Mouse (Mus musculus) heart, adult 11 months (tissue): ENCODE results near the gene Zmynd12.
A peak's percentile ranks its signal among the peaks of the same experiment; 100 is the strongest.

Experiments
- DNase-seq: peaks from one replicate; pipeline ENCODE4 v3.0.0; 2022

Gene Zmynd12

DNA sequence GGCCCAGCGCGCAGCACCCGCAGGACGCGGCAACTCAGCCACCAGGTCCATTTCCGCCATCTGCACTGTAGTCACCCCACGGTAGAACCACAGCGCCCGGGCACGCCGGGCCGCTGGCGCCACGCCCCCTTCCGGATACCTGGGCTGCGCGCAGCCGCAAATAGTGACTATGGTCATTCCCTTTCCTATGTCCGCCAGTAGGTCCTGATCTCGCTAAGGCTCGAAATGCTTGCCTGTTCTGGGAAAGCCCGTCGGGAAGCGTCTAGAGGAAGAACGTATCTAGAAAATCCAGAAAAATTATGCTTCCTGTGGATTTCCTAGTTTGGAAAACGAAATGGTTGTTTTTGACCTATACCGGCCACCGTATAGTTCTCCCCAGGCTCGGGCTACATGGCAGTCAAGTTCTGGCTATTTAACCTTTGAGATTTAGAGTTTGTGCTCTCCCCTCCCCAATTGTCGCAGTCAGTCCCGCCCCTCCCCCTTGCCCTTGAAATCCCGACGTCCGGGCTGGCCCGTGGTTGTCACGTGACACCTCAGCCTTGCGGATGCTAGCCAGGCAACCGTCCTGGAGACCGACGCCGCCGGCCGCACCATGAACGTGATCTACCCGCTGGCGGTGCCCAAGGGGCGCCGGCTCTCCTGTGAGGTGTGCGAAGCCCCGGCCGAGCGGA lies at the start of gene Zmynd12, which contains the start of gene Ppcs:
Gene Zmynd12, plus strand, starts transcription at position 521 of the 671 bp plus-strand sequence.
Gene Ppcs, minus strand, starts transcription at position 127 of the 671 bp plus-strand sequence.
- DNase-seq = peak; percentile 99

DNA sequence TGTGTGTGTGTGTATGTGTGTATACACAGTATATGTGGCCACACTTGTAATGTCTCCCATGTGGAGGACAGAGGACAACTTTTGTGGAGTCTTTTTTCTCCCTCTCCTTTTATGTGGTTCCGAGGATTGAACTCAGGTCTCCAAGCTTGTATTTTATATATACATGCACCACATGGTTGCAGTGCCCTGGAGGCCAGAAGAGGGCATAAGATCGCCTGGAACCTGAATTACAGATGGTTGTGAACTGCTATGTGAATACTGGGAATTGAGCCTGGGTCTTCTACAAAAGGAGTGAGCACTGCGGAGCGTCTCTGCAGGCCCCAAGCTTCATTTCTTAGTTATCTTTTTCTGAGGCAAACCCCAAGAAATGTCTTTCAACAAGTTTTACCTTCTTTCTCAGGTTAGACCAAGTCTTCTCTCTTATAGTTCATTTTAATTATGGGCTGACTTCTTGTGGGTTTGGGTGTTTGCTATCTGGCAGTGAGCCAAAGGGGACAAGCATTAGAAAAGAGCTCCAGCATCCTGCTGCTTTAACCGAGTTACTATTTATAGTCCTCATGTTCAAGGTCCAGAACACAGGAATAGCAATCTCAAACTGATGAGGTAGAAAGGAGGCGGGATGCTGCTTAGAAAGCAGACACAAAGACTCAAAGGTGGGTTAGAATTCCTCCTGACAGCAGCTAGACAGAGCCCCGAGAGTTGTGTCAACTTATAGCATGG lies 41.0 kb upstream of the Zmynd12 start:
- peak; percentile 65 for DNase-seq

- DNase-seq = no peak
These were observed 33.4 kb upstream of the Zmynd12 start for GRCm38 (mm10) chr4:119389184-119389583.

DNA sequence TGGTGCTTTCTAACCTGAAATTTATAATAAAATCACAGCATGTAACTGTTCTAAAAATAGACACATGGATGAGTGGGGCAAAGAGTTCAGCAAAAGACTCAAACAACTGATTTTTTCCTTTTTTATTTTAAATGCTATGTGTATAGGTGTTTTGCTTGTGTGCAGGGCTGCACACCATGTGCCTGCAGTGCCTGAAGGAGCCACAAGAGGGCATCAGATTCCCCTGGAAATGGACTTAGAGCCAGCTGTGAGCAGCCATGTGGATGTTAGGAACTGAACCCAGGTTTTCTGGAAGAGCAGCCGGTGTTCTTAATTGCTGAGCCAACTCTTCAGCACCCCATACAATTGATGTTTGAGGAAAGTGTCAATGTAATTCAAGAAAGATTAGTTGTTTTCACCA lies 32.2 kb upstream of the Zmynd12 start:
- DNase-seq = no peak

DNA sequence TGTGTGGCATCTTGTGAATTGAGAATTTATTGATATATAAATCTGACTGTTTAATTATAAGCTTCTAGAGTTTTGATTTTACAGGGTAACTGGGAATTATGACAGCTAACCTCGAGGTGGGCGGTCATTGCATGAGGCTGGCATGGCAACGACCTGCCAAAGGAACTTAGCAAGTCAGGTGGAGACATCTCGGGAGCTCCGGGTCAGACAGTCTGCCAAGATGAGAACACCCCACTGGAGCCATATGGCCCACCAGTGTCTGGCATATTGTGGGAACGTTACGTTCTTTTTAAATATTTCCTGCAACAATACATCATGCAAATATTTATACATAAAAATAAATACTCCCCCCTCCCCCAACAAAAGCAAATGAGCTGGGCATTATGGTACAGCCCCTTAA lies 23.9 kb upstream of the Zmynd12 start:
- no peak for DNase-seq

DNA sequence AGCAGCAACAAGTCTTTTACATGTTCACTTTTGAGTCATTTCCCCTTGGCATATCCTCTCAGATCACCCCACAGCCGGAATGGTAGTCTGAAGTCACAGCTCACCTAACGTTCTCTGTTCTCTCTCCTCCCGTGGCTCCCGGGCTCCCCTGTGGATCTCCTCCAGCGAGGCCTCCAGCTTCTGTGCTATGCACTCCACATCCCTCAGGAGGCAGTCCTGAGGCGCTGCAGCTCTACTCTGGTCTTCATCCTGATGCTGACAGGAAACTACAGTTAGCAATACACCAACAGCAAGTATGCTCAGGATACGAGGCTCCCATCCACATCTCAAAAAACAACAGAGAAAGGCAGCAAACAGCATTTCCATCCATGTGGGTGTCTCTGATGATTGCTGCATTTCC lies 21.7 kb upstream of the Zmynd12 start:
- DNase-seq = no peak

DNA sequence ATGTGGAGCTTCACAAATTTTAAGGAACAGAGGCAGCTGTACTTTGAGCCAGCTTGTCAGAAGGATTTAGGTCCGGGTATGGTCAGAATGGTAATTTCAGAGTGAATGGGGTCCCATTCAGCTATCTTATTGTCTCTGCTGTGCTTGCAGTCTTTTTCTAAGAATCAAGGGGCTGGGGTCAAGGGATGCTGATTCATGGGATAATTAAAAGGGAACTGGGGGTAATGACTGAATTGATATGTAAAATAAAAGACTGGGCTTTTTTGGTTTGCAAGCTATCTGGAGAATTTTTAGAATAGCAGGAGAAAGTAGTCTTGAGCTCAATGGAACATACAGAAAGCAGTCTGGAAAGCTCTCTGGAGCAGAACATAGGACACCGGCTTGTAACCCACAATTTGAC lies 19.2 kb upstream of the Zmynd12 start:
- no peak for DNase-seq

DNA sequence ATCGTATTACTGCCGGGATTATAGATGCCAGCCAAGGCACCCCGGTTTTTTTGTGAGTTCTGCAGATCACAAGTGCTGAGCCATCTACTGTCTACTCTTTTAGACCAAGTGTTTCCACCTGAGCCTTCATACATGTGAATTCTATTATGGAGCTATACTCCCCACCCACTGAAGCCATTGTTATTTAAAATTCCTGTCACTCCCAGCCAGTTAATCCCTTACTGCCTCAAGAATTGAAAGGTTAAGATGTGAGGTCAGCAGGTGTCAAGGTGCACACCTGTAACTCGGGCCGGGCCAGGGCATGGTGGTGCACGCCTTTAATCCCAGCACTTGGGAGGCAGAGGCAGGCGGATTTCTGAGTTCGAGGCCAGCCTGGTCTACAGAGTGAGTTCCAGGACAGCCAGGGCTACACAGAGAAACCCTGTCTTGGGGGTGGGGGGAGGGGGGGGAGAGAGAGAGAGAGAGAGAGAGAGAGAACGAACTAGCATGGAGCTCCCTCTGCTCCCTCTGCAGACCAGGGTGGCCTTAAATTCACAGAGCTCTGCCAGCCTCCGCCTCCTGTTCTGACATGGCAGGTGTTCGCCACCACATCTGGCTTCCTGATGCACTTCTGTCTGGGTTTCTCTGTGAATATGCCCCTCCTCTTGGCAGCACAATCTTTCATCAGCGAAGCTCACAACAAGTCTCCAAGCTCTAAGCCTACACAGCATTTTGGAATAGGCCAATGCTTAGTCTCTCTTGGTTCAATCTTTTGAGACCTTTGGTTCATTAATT lies 10.6 kb upstream of the Zmynd12 start:
- peak; percentile 80 for DNase-seq

DNA sequence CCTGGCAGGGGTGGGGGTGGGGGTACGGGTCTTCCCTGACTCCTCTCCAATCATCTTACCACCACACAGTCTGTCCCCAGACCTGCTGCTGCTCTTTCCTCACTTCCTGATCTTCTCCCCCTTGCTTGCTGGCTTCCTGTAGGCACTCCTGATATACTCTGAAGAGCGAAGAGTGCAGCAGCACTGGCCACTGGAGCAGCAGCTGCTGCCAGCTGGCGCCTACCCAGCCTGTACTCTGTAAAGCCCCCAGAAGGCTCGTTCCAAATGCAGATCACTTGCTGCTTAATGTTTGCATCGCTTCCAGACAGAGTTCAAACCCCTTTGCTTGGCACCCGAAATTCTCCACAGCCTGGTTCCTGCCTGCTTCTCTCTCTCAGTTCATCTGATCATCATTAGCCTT lies 9.8 kb upstream of the Zmynd12 start:
- DNase-seq = peak; percentile 85

DNA sequence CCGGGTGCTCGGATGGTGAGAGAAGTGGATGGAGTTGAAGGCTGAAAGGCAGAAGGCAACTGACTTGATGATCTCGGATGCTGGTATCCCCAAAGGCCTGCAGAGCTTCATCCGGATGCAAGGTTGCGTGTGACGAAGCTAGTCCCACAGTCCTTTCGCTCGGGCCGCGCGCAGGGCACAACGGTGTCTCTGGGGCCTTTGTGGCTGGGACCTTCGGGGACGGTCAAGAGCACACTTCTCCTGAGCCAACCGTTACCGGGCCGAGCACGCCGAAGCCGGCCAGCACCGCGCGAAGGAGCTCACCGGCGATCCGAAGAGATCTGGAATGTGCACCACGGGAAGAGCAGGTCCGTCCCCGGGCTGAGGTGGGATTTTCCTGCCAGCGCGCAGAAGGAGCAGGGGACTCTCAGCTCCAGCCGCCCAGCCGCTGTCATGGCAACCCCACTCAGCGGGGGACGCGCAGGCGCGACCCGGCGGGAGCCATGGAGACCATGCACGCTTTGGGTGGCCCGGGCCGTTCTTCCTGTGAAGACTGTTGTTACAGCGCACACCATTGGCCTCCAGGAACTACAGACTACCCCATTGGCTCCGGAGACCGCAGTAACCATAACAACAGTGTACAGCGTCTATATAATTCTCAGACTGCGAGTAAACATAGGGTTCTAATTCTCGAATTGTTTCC lies 7.4 kb upstream of the Zmynd12 start, which contains the start of gene Ccdc30:
Gene Ccdc30, minus strand, starts transcription at position 450 of the 682 bp plus-strand sequence.
- peak; percentile 99 for DNase-seq

DNA sequence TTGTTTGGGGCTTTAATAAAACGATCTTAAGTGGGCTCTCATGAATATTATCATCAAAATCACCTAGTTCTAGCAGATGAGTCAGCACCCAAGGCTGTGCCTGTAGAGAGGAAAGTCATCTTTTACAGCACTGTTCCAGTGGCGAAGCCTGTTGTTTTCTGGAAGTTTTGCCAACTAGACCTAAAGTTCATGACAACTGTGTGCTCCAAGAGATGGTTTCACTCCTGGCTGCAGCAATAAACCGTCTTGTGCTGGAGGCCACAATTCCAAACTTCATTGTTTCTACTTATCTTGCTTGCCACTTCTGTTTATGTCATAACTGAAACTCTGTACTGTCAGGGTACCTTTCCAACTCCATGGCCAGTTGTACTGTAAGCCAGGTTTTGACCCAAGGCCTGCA lies 5.3 kb upstream of the Zmynd12 start:
- peak; percentile 71 for DNase-seq

GRCm38 (mm10) chr4:119417894-119418293 lies 4.7 kb upstream of the Zmynd12 start:
- DNase-seq = peak; percentile 25

GRCm38 (mm10) chr4:119421191-119421590 lies 1.4 kb upstream of the Zmynd12 start:
- no peak for DNase-seq

GRCm38 (mm10) chr4:119421921-119422293 lies 707 bp upstream of the Zmynd12 start:
- DNase-seq = no peak

DNA sequence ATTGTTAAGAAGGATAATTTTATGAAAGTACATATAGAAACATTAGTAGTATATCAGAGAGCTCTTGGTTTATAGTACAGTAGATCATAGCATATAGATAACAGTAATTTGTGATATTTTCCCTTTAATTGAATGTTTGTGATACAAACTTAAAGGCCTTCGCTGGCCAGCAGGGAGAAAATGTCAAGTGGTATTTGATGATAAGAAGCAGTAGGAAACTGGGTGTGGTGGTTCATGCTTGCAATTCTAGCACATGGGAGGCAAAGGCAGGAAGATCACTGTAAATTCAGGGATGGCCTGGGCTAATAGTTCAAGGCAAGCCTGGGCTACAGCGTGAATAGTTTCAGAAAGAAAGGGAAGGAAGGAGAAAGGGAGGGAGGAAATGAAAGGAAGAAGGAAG lies 2.5 kb downstream of the Zmynd12 start:
- no peak for DNase-seq

- DNase-seq = no peak
These were observed 3.0 kb downstream of the Zmynd12 start for GRCm38 (mm10) chr4:119425601-119426000.

DNA sequence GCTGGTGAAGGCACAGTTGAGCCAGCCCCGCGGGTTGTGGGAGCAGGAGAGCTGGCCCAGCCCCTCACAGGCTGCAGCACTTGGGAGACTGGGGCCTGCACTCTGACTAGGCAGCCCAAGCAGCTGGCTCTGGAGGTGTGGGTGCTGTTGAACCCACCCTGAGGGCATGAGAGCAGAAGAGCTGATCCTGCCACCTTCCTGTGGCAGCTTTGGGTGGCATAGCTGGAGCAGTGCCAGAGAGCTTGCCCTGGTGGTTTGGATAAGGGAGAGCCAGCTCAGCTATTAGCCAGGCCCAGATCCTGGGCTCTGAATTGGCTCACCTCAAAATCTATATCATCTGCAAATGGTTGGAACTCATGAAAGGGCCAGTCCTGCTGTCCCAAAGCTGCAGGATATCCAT lies 5.1 kb downstream of the Zmynd12 start:
- DNase-seq = no peak

DNA sequence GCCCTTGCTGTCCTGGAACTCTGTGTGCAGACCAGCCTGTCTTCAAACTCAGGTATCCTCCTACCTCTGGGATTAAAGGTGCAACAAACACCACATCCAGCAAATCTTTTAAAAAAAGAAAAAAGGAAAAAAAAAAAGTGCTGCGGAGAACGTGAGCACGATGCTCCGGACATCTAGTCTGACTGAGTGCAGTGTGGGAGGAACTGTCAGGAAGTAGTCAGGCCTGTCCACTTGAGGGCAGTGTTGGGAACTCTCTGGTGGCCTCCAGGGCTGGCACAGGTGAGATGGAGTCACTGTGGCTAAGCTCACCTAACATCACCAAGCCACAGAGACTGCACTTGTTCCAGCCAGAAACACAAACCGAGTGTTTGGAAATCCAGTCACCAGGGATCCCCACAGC lies 8.1 kb downstream of the Zmynd12 start:
- peak; percentile 87 for DNase-seq

DNA sequence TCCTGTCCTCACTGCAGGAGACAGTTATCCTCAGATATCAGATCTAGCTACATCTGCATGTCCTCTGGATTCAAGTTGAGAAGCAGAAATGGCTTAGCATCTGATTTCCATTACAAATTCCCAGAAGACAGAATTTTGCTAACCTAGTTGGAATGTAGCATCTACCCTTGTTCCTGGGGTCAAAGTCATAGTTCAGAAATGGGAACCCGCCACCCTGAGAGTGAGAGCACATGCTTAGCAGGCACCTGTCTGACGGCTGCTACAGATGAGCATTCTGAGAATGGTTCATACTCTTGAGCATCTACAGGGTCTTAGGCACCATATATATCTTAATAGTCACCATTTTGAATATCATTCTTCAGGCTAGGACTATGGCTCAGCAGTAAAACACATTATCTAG lies 15.3 kb downstream of the Zmynd12 start:
- peak; percentile 53 for DNase-seq

- no peak for DNase-seq
These were observed 19.2 kb downstream of the Zmynd12 start for GRCm38 (mm10) chr4:119441836-119442235.

DNA sequence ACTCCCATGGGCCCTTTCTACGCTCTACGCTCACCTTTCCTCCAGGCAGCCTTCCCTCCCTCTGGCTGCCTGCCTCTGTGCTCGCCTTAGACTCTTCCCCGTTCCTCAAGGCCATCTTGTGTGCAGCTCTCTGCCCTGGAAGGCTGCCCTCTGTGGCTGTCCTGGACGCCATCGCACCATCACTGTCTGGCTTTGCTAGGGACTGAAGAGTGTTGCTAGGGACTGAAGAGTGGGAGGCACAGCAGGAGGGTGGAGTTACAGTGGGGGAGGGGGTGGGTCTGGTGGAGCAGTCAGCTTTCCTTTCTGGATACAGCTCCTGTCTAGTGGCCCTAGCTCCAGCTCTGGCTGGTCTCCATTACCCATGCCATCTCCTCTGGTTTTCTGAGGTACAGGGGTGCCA lies 19.9 kb downstream of the Zmynd12 start:
- DNase-seq = no peak

- peak; percentile 40 for DNase-seq
These were observed 24.6 kb downstream of the Zmynd12 start for GRCm38 (mm10) chr4:119447261-119447660.

DNA sequence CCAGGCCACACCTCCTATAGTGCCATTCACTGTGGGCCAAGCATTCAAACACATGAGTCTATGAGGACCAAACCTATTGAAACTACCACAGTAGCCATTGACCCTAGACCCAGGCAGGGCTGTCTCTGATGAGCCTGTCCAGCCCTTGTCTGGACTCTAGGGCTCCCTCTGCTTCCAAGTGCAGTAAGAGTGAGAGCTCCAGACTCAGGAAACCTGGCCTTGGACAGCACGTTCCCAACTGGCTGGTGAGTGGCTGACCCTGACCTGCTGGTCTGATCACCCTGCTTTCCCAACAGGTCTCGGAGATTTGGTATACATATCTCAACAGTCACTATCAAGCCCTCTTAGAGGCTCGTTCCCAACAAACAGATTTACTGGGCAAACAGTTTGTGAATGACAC lies 25.2 kb downstream of the Zmynd12 start:
- peak; percentile 80 for DNase-seq
